Mouse (Mus musculus) heart, adult 2 months (tissue): ENCODE measurements around the gene Dicer1.

ENCODE experiments used
- CTCF ChIP-seq: fragments of 200-600 bp; IDR thresholded peaks from 2 replicates; pipeline ENCODE4 v1.8.1; 2022; ENCODE audit warnings: antibody characterized with exemption, mild to moderate bottlenecking, moderate library complexity
- POLR2A ChIP-seq: fragments of 200-500 bp; IDR thresholded peaks from 2 replicates; pipeline ENCODE4 v1.6.1; 2011; ENCODE audit warnings: mild to moderate bottlenecking, low read depth, low read length, control low read depth; ENCODE audit not compliant: insufficient read depth

DNA sequence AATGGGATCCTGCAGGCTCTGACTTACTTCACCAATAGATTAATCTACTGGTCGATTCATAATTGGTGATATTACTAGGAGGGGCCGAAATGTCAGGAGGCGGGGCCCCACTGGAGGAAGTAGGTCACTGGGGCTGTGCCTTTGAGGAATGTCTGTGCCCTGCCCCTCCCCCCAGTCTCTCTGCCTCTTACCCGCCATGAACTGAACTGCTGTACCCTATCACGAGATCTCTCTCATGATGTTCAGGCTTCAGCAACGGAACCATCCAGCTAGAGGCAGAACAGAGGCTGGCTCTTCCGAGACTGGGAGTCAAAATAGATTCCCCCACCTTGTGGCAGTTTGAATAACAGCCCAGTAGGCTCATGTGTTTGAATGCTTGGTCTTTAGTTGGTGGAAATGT, 6.3 kb upstream of the Dicer1 start:
- TF ChIP-seq CTCF (no peak), POLR2A (no peak)
